Mouse (Mus musculus): ENCODE results near the gene Prss56.

Gene Prss56

GRCm38 (mm10) chr1:87185526-87185925, 2.4 kb downstream of the Prss56 start:
- DNase-seq (ENCODE audit: low spot score in 2 of 2): no peak

GRCm38 (mm10) chr1:87186261-87187036, 3.3 kb downstream of the Prss56 start:
- no peak for DNase-seq (ENCODE audit: low spot score in 2 of 2)

DNA sequence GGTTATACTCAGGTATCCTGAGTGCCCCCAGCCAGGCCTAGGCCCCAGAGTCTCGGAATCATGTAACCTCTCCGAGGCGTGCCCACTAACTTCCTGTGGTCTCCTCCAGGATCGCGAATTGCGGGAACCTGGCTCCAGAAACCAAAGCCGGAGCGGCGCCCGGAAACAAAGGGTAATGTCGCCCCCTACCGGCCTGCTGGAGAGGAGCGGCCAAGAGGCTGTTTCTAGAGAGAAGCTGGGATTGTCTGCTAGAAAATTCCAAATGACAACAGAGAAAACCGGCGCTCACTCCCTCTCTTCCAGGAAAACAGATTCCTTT, 3.9 kb downstream of the Prss56 start:
- peak; percentile 23 to 50 for DNase-seq (ENCODE audit: low spot score in 2 of 2)

- DNase-seq (ENCODE audit: low spot score in 2 of 2): no peak
Observed at GRCm38 (mm10) chr1:87190429-87190828, 7.3 kb downstream of the Prss56 start, which contains the start of gene Chrnd. Gene Chrnd, plus strand, starts transcription at chr1:87190607.

DNA sequence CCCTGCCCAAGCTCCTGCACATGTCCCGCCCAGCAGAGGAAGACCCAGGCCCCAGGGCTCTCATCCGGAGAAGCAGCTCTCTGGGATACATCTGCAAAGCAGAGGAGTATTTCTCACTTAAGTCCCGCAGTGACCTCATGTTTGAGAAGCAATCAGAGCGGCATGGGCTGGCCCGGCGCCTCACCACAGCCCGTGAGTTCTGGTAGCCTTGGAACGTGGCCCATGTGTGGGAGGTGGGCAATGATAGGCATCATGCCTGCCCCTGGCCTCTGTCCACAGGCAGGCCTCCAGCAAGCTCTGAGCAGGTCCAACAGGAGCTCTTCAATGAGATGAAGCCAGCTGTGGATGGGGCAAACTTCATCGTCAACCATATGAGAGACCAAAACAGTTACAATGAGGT, 14.2 kb downstream of the Prss56 start:
- no peak for DNase-seq (ENCODE audit: low spot score in 2 of 2)

DNA sequence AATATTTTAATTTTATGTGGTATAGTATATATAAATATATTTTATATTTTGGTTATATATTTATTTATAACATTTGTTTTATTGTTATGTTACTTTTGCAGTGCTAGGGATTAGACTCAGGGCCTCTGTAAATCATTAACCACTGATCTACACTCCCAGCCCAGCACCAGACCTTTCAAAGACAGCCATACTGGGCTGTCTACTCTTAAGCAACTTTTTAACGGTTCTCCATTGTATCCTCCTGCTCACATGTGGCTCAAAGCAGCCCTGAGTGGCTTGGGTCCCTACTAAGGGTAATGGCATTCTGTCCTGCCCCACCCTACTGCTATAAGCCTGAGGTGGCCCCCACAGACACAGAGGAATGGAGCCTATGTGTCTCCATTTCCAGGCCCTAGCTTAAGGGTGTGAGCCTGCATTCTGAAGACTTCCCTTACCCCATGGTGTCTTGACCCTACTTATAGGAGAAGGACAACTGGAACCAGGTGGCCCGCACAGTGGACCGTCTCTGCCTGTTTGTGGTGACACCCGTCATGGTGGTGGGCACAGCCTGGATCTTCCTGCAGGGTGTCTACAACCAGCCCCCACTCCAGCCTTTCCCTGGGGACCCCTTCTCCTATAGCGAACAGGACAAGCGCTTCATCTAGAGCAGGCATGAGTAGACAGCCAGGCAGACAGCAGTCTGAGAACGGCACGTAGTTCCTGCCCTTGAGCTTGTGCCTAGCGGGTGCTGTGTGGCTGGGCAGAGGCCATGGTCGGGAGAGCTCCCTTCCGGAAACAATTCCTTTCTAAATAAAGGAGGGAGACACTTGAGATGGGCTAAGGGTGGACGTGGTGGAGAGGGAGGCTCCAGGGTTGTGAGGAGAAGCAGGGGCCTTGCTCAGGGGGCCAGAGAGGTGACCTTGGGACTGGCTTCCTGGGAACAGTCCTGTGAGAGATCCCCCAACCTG, 15.3 kb downstream of the Prss56 start:
- DNase-seq (ENCODE audit: low spot score in 2 of 2): no peak

- no peak for DNase-seq (ENCODE audit: low spot score in 2 of 2)
Observed at GRCm38 (mm10) chr1:87200811-87201210, 17.7 kb downstream of the Prss56 start.

- DNase-seq (ENCODE audit: low spot score in 2 of 2): no peak
Observed at GRCm38 (mm10) chr1:87201848-87202247, 18.7 kb downstream of the Prss56 start.

DNA sequence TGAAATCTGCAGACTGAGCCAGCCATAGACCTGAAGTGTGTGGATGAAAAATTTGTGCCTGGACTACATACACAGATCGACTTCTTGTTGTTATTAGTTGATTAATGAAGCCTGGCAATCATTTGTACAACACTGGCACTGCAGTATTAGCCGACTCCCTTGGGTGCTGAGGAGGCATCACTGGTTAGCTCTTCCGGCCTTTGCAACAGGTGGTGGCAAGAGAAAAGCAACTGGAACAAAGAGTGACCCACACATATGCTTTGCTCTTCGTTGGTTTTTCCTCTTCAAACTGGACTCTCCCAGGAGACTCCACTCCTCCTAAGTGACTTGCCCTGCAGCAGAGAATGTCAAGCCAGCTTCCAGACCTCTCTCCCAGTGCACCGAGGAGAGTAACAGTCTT, 20.7 kb downstream of the Prss56 start:
- no peak for DNase-seq (ENCODE audit: low spot score in 2 of 2)

DNA sequence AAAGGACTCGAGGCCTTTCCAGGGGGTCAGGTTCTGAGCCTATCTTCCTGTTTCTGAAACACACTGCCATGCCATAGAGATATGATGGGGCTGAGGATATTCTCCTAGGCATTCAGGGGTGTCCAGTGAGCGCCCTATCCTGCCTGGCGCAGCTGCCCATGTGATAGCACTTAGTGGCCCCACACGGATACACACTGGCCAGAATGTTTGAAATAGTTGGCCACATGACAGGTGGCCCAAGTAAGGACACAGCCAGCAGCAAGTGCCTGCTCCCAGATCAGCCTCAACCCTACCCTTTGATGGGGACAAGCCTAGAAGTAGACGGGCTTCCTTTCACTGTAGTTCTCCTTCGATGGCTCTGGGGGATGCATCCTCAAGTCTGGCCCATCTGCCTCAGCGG, 21.4 kb downstream of the Prss56 start, which contains the start of gene Chrng:
TSS of gene Chrng (plus strand) at position 193 of the 400 bp plus-strand sequence.
- no peak for DNase-seq (ENCODE audit: low spot score in 2 of 2)

DNA sequence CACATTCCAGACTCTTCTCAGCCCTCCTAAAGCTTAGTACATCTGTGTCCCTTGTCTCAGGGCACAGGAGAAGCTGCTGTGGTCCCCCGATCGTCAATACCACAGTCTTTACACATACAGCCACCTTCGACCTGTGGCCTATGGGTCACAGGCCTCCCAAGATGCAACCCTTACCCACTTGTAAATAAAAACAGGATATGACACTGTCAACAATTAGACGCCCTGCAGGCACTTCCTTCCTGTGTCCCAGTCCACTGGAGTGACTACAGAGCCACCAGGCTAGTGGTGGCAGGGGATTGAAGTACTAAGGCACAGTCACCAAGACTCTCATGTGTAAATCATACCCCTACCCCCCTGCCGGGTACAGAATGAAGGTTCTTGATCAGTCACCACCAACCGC, 21.9 kb downstream of the Prss56 start:
- no peak for DNase-seq (ENCODE audit: low spot score in 2 of 2)

DNA sequence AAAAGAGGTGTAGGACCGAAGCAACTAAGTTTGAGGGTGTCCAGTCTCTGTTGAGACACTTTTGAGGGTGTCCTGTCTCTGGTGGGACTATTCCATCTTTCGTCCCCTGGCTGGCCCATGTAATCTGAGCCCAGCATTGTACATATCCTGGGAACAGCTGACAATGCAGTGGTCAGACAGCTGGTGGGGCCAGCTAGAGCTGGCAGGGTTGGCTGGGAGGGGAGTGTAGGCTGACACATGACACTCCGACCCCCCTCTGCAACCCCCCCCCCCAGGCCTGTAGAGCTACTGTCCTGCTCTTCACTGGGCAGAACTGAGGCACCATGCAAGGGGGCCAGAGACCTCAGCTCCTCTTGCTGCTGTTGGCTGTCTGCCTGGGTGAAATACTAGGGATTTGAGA, 22.4 kb downstream of the Prss56 start:
- no peak for DNase-seq (ENCODE audit: low spot score in 2 of 2)

GRCm38 (mm10) chr1:87206339-87206738, 23.2 kb downstream of the Prss56 start:
- no peak for DNase-seq (ENCODE audit: low spot score in 2 of 2)

DNA sequence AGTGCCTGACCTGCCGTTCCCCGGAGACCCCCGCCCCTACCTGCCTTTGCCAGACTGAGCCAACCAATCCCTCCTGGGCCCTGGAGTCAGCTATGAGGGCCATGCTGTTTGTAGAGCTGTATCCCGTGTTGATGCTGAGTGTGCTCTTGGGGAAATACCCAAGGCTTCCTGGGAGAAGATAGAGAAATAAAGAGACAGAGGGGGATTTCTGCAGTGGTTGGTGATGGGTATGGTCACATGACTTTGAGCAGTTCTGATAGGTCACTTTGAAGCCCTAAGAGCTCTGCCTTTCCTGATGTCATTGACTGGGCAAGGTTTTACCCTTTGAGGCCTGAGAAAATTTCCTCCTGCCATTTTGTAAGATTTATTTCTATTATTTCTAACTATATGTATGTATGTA, 28.3 kb downstream of the Prss56 start:
- DNase-seq (ENCODE audit: low spot score in 2 of 2): no peak

DNA sequence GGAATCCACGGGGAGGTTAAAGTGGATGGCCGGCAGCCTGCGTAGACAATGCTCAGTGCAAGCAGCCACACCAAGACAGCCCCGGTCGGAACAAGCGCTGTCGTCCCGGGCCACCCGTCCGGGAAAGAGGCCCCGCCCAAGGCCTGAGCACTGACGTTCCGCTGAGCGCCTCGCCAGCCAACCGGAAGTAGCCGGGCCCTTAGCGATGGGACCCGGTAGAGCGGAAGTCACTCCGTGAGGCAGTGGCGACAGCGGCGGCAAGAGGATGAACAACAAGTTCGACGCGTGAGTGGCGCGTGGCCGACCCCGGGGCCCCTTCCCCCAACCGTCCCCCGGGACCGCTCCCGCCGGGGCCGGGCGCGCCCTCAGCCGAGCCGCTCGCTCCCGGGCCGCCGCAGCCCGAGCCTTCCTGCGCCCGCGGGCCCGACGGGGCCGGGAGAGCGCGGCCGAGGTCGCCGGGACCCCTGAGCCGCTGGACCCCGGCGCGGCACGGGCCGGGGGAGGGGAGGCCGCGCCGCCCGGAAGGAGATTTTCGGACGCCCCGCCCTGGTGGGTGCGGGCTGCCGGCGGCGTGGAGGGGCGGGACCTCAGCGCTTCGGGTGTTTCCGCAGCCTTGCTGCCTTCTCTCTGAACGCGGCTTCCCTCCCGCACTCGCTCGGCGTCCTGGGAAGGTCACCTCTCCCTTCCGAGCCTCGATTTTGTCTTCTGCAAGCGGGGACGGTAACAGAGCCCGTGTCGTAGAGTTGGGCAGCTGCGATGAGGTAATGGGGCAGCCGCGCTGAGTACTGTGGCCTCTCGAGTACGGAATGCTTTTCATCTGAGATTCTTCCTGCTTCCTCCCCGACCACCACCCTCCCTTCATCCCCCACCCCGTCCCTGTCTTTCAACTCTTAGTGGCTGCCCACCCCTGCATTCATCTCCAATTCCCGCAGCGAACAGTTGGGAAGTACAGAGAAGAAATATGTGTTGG, 30.9 kb downstream of the Prss56 start, which contains the start of gene Eif4e2:
TSS of gene Eif4e2 (plus strand) at position 180 of the 970 bp plus-strand sequence.
- peak; percentile 87 to 90 for DNase-seq (ENCODE audit: low spot score in 2 of 2)

GRCm38 (mm10) chr1:87214748-87215147, 31.6 kb downstream of the Prss56 start:
- no peak for DNase-seq (ENCODE audit: low spot score in 2 of 2)

DNA sequence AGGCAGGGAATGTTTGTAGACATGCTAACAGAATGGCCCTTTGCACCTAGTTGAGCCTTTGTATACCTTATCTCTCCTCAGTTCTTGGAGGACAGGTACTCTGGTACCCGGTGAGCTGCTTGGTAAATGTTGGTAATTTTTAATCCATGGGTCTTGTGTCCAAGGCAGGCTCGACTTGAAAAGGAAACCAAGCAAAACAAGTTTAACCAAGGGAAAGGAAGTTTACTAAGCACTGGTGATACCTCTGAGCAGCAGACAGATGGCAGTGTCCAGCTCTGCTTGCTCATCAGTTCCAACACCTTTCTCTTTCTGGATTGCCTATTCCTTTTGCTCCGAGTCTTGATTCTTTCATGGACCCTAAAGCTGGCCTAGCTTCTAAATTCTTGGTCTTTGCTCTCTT, 34.8 kb downstream of the Prss56 start:
- no peak for DNase-seq (ENCODE audit: low spot score in 2 of 2)

- no peak for DNase-seq (ENCODE audit: low spot score in 2 of 2)
Observed at GRCm38 (mm10) chr1:87225739-87226138, 42.6 kb downstream of the Prss56 start.

GRCm38 (mm10) chr1:87226409-87227159, 43.5 kb downstream of the Prss56 start:
- DNase-seq (ENCODE audit: low spot score in 2 of 2): no peak

DNA sequence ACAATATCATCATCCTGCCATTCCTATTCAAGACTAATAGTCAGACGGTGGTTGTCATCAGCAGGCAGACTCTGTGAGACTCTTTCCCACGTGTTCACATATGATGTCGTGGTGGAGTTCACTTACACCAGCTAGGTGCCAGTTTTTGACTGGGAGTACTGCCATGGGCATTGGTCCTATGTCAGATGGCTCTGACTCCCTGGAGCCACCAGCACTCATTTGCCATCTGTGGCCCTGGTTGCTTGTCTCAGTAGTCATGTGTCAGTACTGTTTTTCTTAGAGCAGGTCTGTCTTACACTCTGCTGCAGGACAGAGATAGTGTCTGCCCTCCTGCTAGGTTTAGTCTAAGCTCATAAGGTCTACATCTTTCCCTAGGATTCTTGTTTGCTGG, 44.0 kb downstream of the Prss56 start:
- no peak for DNase-seq (ENCODE audit: low spot score in 2 of 2)

DNA sequence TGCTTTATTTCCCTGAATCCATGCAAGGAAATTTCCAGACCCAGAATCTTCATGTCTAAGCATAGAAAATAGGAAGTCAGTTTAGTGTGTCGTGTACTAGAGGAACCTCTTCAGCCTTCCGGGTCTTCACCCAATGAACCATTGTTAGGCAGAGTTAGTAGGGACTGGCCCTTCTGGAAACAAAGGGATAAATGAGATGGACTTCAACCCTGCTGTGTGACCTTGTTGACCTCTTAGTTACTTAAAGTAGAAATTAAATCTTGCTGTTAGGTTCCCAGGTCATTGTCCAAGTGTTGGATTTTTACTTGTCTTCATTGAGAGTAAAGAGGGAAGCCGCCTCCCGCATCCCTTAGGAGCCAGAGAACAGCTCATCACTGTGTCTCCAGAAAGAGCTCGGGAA, 47.5 kb downstream of the Prss56 start:
- DNase-seq (ENCODE audit: low spot score in 2 of 2): no peak
